Mouse (Mus musculus) heart, embryonic 15.5 days (tissue): ENCODE measurements at regions not wholly inside any gene's neighbourhood (a gene's known extent, or its start where the extent isn't known, plus 50 kb on each side); places are given as distances from the start of the nearest gene placed in this dataset.

ENCODE experiments used
- ATAC-seq: fragments of 200-750 bp; cut with Nextera tagmentation; replicated peaks from 2 replicates; pipeline ENCODE4 v1.8.0; 2017; ENCODE audit warnings: low read depth, moderate TSS enrichment; ENCODE audit not compliant: insufficient number of reproducible peaks, insufficient read depth, low FRiP score
- H3K27ac ChIP-seq: fragments of 300-500 bp; sonication (generic); 2 replicates; pipeline ENCODE4 v1.5.1; 2015; ENCODE audit warnings: mild to moderate bottlenecking, inconsistent platforms
- H3K27me3 ChIP-seq: fragments of 300-500 bp; sonication (generic); 2 replicates; pipeline ENCODE4 v1.6.1; 2015; ENCODE audit warnings: inconsistent platforms
- H3K36me3 ChIP-seq: fragments of 300-500 bp; sonication (generic); 2 replicates; pipeline ENCODE4 v1.6.1; 2015; ENCODE audit warnings: mild to moderate bottlenecking, inconsistent platforms
- H3K4me1 ChIP-seq: fragments of 300-500 bp; sonication (generic); replicated peaks from 2 replicates; pipeline ENCODE4 v1.6.1; 2015; ENCODE audit warnings: inconsistent platforms
- H3K4me2 ChIP-seq: fragments of 300-500 bp; sonication (generic); 2 replicates; pipeline ENCODE4 v1.6.1; 2015; ENCODE audit warnings: inconsistent platforms, mild to moderate bottlenecking, moderate library complexity
- H3K4me3 ChIP-seq: fragments of 300-500 bp; sonication (generic); 2 replicates; pipeline ENCODE4 v1.5.1; 2015; ENCODE audit warnings: mild to moderate bottlenecking, inconsistent platforms
- H3K9ac ChIP-seq: fragments of 300-500 bp; sonication (generic); 2 replicates; pipeline ENCODE4 v1.6.1; 2015; ENCODE audit warnings: mild to moderate bottlenecking, inconsistent platforms
- H3K9me3 ChIP-seq: fragments of 300-500 bp; sonication (generic); replicated peaks from 2 replicates; pipeline ENCODE4 v1.6.1; 2016; ENCODE audit warnings: inconsistent platforms
- WGBS: fragments of 180-500 bp; shearing (Covaris S2); methylation state at CpG from one replicate; pipeline ENCODE4 v1.1.7; 2015; ENCODE audit warnings: mixed read lengths; 5-methylcytosine and 5-hydroxymethylcytosine counted together

DNA sequence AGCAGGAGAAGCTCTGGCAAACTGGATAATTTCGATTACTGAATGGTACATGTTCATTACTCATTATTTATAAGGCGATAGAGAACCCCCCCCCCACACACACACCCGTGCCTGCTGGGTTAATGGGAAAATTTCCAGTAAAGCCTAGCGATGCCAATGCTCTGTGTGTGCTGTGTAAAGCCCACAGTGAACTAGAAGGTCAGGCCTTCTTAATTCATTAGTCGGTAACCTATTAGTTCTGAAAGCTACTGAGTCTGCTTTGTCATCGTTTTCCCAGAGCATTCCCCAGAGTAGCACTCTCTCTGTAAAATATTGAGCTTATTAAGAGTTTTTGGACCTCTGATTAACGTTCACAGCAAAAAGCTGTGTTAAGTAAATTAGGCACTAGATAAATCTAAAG, 65.7 kb upstream of the Zfp366 start:
- WGBS: 72% methylated on average over 7 of the region's 7 CpGs
- H3K36me3 ChIP-seq: no peaks in the 10 kb centered on the region
- H3K4me2 ChIP-seq: no peak overlapping the region
- no peak overlapping the region for H3K9ac ChIP-seq
- H3K4me1 ChIP-seq: peaks cover 7% of the 10 kb centered on the region
- no peak for ATAC-seq
- no peaks in the 10 kb centered on the region for H3K27me3 ChIP-seq
- no peak overlapping the region for H3K4me3 ChIP-seq
- H3K9me3 ChIP-seq: no peaks in the 10 kb centered on the region
- H3K27ac ChIP-seq: no peak overlapping the region

DNA sequence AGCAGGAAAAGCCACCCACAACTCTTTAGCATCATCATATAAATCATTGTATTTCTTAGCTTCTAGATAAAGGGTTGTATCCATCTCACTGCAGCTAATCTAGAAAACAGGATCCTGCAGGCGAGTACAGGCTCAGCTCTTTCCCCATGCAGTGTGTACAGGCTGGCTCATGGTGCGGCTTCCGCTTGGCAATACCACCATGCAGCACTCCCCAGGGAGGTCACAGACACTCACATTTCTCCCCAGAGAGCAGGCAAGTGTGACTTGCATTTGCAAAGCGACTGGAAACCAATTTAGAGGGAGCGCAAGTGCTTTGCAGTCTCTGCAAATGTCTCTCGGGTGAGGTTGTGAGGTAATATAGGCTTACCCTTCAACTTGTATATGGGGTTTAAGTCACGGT, 69.1 kb upstream of the Zfp366 start:
- Histone ChIP-seq H3K9ac (no peak overlapping the region), H3K9me3 (no peaks in the 10 kb centered on the region), H3K27ac (no peak overlapping the region), H3K4me1 (peaks cover 5% of the 10 kb centered on the region), H3K4me3 (no peak overlapping the region), H3K4me2 (no peak overlapping the region), H3K27me3 (no peaks in the 10 kb centered on the region), H3K36me3 (no peaks in the 10 kb centered on the region)
- ATAC-seq: no peak
- WGBS: 87% methylated on average over 7 of the region's 7 CpGs

DNA sequence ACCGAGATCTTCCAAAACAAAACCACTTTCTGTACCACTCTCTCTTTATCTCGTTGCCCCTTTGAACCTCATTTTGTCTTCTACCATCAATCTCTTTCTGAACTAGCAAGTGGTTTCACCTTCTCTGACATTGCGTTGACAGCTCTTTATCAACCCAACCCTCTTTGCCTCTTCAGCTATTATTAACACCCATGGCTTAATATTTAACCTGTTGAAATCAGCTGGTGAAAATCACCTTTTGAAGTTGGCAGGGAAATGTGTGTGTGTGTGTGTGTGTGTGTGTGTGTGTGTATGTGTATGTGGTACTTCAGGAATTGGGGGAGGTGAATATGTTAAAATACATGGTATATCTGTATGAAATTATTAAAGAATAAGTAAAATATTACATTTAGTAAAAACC, 70.1 kb upstream of the Zfp366 start:
- Histone ChIP-seq H3K9me3 (no peaks in the 10 kb centered on the region), H3K4me2 (no peak overlapping the region), H3K9ac (no peak overlapping the region), H3K27me3 (peaks cover under 1% of the 10 kb centered on the region; the same call in 1 of the 2 replicates), H3K4me1 (peaks cover 5% of the 10 kb centered on the region), H3K27ac (peak overlapping the region; percentile 43; the same call in 1 of the 2 replicates), H3K4me3 (no peak overlapping the region), H3K36me3 (no peaks in the 10 kb centered on the region)
- peak; percentile 50 for ATAC-seq
- 33% methylated on average over 3 of the region's 3 CpGs for WGBS

DNA sequence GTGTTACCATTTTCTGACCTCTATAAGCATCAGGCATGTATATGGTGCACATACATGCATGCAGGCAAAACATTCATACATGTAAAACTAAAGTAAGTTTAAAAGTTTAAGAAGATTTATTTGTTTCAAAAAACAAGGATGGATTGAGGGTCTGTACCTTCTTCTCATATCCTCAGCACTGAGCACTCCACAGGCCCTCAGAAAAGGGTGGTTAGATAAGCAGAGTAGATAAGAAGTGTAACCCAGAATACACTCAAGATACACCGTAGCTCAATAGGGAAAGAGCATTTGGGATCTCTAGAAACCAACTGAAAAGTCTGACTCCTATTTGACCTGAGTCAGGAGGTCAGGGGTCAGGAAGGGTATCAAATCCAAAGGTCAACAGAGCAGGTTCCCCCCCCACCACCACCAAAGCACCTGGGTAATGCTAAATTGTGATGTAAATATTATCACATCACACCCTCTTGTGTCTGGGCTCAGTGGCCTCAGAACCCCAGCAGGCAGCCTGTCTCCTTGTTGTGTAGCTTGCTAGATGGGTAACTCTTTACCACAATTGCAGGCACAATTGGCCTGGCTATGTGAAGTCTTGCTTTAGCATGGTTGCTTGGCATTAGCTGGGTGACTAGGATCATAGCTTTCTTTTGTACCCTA, 72.8 kb upstream of the Zfp366 start:
- no peak for ATAC-seq
- no peak overlapping the region for H3K9ac ChIP-seq
- H3K27me3 ChIP-seq: peaks cover 4% of the 10 kb centered on the region; the same call in 1 of the 2 replicates
- no peaks in the 10 kb centered on the region for H3K36me3 ChIP-seq
- no peak overlapping the region for H3K4me3 ChIP-seq
- H3K27ac ChIP-seq: no peak overlapping the region
- no peaks in the 10 kb centered on the region for H3K9me3 ChIP-seq
- peaks cover 8% of the 10 kb centered on the region for H3K4me1 ChIP-seq
- 67% methylated on average over 1 of the region's 1 CpGs for WGBS
- H3K4me2 ChIP-seq: no peak overlapping the region

DNA sequence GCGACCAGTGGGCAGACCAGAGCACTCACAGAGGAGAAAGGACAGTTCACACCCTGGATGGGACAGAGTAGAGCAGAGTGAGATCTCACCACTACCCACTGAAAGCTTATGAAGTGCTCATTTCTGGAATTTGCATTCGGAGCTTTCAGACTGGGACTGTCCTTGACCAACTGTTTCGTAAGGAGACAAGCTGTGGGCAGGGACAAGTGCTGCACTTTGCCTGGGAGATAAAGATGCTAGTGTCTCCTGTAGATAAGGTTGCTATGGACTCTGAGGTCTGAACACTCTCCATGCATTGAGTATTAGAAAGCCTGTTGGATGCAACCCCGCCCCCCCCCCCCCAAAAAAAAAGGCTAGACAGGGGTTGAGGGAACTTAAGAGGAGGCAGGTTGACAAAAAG, 76.6 kb upstream of the Zfp366 start:
- H3K4me3 ChIP-seq: no peak overlapping the region
- no peak overlapping the region for H3K27ac ChIP-seq
- ATAC-seq: no peak
- peaks cover 3% of the 10 kb centered on the region; the same call in 1 of the 2 replicates for H3K4me1 ChIP-seq
- 41% methylated on average over 4 of the region's 4 CpGs for WGBS
- H3K27me3 ChIP-seq: peaks cover 16% of the 10 kb centered on the region
- H3K9ac ChIP-seq: no peak overlapping the region
- no peak overlapping the region for H3K4me2 ChIP-seq
- no peaks in the 10 kb centered on the region for H3K9me3 ChIP-seq
- no peaks in the 10 kb centered on the region for H3K36me3 ChIP-seq

DNA sequence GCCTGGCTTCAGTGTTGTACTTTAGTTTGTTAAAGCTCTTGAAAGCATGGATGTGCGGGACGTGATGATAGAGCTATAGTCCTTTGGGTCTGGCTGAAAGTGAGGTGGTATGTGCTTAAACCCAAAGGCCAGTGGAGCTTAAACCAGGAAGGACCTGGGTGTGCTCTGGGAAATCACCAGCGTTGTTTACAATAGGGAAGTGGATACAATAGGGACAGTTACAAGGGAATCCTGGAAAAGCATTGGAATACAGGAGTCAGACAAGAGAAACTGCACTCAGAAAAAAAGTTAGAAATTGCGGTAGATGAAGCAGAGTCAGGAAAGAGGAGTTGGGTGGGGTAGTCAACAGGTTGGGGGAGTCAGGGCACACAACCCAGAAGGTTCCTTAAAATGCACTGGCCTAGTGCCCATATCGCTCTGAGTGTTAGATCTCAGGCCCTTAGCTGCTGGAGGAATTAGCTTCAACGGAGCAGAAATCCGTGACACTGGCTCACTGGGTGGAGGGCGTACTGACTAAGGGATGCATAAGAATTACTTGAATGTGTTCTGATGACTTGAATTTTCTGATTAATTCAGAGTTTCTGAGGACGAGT, 82.4 kb upstream of the Zfp366 start:
- Histone ChIP-seq H3K4me2 (no peak overlapping the region), H3K4me3 (no peak overlapping the region), H3K9me3 (no peaks in the 10 kb centered on the region), H3K27me3 (peaks cover 18% of the 10 kb centered on the region), H3K9ac (no peak overlapping the region), H3K4me1 (no peaks in the 10 kb centered on the region), H3K27ac (no peak overlapping the region), H3K36me3 (no peaks in the 10 kb centered on the region)
- no peak for ATAC-seq
- 83% methylated on average over 9 of the region's 9 CpGs for whole genome bisulfite sequencing

DNA sequence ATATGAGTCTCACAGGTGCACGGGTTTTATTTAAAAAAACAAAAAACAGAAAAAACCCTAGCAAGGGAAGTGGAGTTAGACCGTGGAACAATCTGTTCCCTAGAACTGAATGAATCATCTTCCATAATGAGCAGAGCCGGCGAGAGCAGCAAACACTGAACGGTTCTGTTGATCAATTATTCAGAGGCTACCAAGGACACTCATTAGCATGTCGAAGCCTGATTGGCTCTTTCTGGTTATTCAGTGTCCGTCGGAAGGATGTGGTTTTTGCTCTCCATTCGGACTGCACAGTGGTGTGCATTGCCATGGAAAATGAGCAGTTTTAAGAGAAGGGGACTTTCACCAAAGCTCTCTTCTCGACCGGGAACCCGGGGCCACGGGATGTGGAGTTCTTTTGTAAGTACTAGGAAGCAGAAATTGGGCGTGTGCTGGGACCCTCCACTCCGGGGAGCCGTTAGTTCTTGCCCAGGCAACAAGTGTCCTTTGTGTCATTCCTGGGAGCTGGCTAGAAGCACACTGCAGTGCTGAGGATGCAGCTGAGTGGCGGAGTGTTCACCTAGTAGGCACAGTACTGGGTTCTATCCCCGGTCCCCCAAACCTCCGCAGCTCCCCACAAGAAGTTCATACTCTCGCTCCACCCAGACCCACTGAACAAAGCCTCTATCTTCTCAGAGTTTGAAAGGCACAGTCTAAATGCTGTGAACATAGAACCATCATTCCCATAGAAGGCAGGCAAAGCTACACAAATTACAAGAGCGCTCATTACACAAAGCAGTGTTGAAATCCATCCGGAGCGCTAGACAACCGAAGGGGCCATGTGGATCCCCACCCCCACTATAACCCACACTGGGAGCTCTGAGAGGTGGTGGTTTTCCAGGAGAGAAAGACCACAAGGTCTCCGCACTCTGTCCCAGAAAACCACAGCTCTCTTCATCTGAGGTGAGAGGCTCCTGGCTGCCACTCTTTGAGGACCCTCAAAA, 83.9 kb upstream of the Zfp366 start:
- Histone ChIP-seq H3K9me3 (no peaks in the 10 kb centered on the region), H3K36me3 (no peaks in the 10 kb centered on the region), H3K9ac (no peak overlapping the region), H3K27me3 (peaks cover 9% of the 10 kb centered on the region), H3K27ac (no peak overlapping the region), H3K4me3 (no peak overlapping the region), H3K4me2 (no peak overlapping the region), H3K4me1 (no peaks in the 10 kb centered on the region)
- ATAC-seq: no peak; the same call in 1 of the 2 replicates
- WGBS: 63% methylated on average over 25 of the region's 25 CpGs

DNA sequence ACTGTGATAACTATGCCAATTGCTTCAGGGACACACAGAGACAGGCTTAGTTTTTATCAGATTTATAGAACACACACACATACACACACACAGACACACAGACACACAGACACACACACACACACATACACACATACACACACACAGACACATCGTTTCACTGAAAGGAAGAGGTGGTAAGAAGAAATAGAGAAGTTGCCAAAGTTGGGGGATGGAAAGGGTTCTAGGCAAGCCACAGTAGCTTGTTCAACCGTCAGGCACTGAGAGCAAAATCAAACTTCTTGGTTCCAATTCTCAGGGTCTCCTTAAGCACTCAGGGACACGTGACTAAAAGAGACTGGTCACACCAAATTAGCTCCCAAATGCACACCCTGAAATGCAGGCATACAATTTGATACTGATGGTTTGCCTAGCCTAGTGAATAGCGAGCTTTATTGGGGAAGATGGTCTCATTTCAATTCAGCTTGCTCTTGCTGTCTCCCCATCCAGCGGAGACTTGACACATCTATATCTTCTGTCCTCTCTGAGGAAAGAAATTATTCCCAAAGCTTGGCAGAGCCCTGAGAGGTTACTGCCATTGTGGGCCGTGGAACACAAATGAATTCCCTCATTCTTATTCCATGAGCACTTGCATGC, 84.7 kb upstream of the Zfp366 start:
- H3K4me1 ChIP-seq: no peaks in the 10 kb centered on the region
- H3K27ac ChIP-seq: no peak overlapping the region
- H3K9me3 ChIP-seq: no peaks in the 10 kb centered on the region
- H3K27me3 ChIP-seq: peaks cover 6% of the 10 kb centered on the region
- H3K4me3 ChIP-seq: no peak overlapping the region
- H3K36me3 ChIP-seq: no peaks in the 10 kb centered on the region
- no peak for ATAC-seq
- WGBS: 74% methylated on average over 6 of the region's 6 CpGs
- H3K9ac ChIP-seq: no peak overlapping the region
- H3K4me2 ChIP-seq: no peak overlapping the region

DNA sequence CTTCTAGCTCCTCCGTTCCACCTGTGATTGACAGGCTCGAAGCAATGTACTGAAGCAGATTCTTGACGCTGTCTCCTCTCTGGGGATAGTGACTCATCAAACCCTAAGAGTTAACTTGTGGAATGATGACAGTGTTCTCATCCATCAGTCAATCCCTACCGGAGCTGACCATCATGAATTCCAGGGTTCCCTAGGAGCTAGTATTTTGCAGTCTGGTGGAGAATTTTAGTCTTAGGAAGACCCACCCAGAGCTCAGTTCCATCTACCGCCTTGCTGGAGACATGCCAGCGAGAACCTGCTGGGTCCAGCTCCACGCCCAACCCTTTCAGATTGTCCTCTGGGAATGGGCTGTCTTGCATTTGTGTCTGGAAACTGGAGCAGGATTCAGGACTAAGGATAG, 85.4 kb upstream of the Zfp366 start:
- no peak for ATAC-seq
- Histone ChIP-seq H3K27ac (no peak overlapping the region), H3K4me3 (no peak overlapping the region), H3K27me3 (peaks cover 6% of the 10 kb centered on the region), H3K36me3 (no peaks in the 10 kb centered on the region), H3K9ac (no peak overlapping the region), H3K4me2 (no peak overlapping the region), H3K4me1 (no peaks in the 10 kb centered on the region), H3K9me3 (no peaks in the 10 kb centered on the region)
- WGBS: 68% methylated on average over 7 of the region's 7 CpGs

DNA sequence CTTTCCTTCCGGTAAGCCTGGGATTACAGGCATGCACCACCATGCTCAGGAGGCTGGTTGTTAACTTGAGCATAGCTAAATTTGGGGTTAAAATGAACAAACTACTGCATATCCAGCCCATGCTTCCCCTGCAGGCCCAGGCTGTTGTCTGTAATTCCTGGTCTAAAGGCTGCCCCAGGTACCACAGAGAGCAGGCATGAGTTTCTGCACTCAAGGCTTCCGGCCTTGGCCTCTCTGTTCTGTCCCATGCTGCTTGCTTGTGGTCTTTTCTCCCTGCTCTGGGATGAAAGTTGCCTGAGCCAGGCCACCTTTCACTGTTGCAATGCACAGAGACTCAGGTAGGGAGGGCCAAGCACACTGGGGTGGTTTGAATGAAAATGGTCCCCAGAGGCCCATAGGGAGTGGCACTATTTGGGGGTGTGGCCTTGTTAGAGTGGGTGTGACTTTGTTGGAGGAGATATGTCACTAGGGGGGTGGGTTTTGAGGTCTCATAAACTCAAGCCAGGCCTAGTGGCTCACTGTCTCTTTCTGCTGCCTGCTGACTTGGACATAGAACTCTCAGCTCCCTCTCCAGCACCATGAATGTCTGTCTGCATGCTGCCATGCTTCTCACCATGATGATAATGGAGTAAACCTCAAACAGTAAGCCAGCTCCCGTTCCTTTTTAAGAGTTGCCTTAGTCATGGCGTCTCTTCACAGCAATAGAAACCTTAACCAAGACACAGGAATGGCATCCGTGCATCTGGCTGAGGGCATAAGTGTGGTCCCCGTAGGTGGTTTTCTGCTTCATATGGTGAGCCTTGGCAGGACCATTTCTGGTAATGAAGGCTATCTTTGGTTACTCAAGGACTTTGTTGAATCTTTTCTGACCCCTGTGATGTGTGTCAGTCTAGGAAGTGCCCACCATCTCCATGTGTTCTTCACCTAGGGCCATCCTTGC, 86.7 kb upstream of the Zfp366 start:
- no peak overlapping the region for H3K27ac ChIP-seq
- no peak overlapping the region for H3K4me2 ChIP-seq
- H3K4me1 ChIP-seq: 0 out of 2 replicates have a peak, but pooled peaks cover 2% of the 10 kb centered on the region
- no peak overlapping the region for H3K9ac ChIP-seq
- H3K4me3 ChIP-seq: no peak overlapping the region
- no peaks in the 10 kb centered on the region for H3K36me3 ChIP-seq
- peaks cover 6% of the 10 kb centered on the region for H3K27me3 ChIP-seq
- 93% methylated on average over 6 of the region's 6 CpGs for WGBS
- no peaks in the 10 kb centered on the region for H3K9me3 ChIP-seq
- ATAC-seq: no peak
